Mouse (Mus musculus): ENCODE results near the gene Ddi2. TPM values are rescaled to one million over a fixed set of nuclear protein-coding genes. Genes with fewer than 3 reads are reported as not detected.

Gene Ddi2
- polyA plus RNA-seq, 1 experiment from 2014 or later = 27.3 TPM

- Histone ChIP-seq H3K36me3 (replicated peaks) (peaks cover 80% of the 10 kb centered on the region), H3K27me3 (ENCODE audit: poor library complexity, severe bottlenecking) (no peaks in the 10 kb centered on the region), H3K9me3 (no peaks in the 10 kb centered on the region), H3K4me3 (no peak overlapping the region), H3K4me1 (peaks cover 5% of the 10 kb centered on the region), H3K27ac (no peak overlapping the region)
- DNase-seq (ENCODE audit: extremely low spot score, low spot score) = no peak
- 92% methylated on average over 5 of the region's 5 CpGs for WGBS
Observed at GRCm38 (mm10) chr4:141713598-141714142, 9.5 kb downstream of the Ddi2 start.

- no peak for DNase-seq (ENCODE audit: extremely low spot score, low spot score)
- WGBS = 89% methylated on average over 1 of the region's 1 CpGs
- Histone ChIP-seq H3K27ac (no peak overlapping the region), H3K9me3 (no peaks in the 10 kb centered on the region), H3K36me3 (replicated peaks) (peaks cover 84% of the 10 kb centered on the region), H3K4me1 (peaks cover 5% of the 10 kb centered on the region), H3K27me3 (ENCODE audit: poor library complexity, severe bottlenecking) (no peaks in the 10 kb centered on the region), H3K4me3 (no peak overlapping the region)
Observed at GRCm38 (mm10) chr4:141711250-141711649, 12.0 kb downstream of the Ddi2 start.

- no peaks in the 10 kb centered on the region for H3K9me3 ChIP-seq
- no peak overlapping the region for H3K4me3 ChIP-seq
- H3K27me3 ChIP-seq (ENCODE audit: poor library complexity, severe bottlenecking) = no peaks in the 10 kb centered on the region
- H3K4me1 ChIP-seq = no peaks in the 10 kb centered on the region
- H3K36me3 ChIP-seq (replicated peaks) = peaks cover 100% of the 10 kb centered on the region
- no peak for DNase-seq (ENCODE audit: extremely low spot score, low spot score)
- H3K27ac ChIP-seq = no peak overlapping the region
- WGBS = 96% methylated on average over 2 of the region's 2 CpGs
Observed at GRCm38 (mm10) chr4:141708971-141709370, 14.2 kb downstream of the Ddi2 start.

- Histone ChIP-seq H3K4me3 (no peak overlapping the region), H3K9me3 (no peaks in the 10 kb centered on the region), H3K4me1 (no peaks in the 10 kb centered on the region), H3K36me3 (replicated peaks) (peaks cover 100% of the 10 kb centered on the region), H3K27me3 (ENCODE audit: poor library complexity, severe bottlenecking) (no peaks in the 10 kb centered on the region), H3K27ac (no peak overlapping the region)
- DNase-seq (ENCODE audit: extremely low spot score, low spot score) = no peak
- 95% methylated on average over 7 of the region's 7 CpGs for WGBS
Observed at GRCm38 (mm10) chr4:141708005-141708404, 15.2 kb downstream of the Ddi2 start.

GRCm38 (mm10) chr4:141705331-141705730 lies 17.9 kb downstream of the Ddi2 start:
- Histone ChIP-seq H3K27me3 (ENCODE audit: poor library complexity, severe bottlenecking) (no peaks in the 10 kb centered on the region), H3K27ac (no peak overlapping the region), H3K36me3 (replicated peaks) (peaks cover 100% of the 10 kb centered on the region), H3K9me3 (no peaks in the 10 kb centered on the region), H3K4me3 (no peak overlapping the region), H3K4me1 (no peaks in the 10 kb centered on the region)
- no peak for DNase-seq (ENCODE audit: extremely low spot score, low spot score)
- WGBS = 90% methylated on average over 4 of the region's 4 CpGs

- Histone ChIP-seq H3K4me3 (no peak overlapping the region), H3K36me3 (replicated peaks) (peaks cover 100% of the 10 kb centered on the region), H3K9me3 (no peaks in the 10 kb centered on the region), H3K27ac (no peak overlapping the region), H3K4me1 (no peaks in the 10 kb centered on the region), H3K27me3 (ENCODE audit: poor library complexity, severe bottlenecking) (no peaks in the 10 kb centered on the region)
- DNase-seq (ENCODE audit: extremely low spot score, low spot score) = no peak
- 96% methylated on average over 2 of the region's 2 CpGs for WGBS
Observed at GRCm38 (mm10) chr4:141704625-141705024, 18.6 kb downstream of the Ddi2 start.

- H3K27ac ChIP-seq = no peak overlapping the region
- no peaks in the 10 kb centered on the region for H3K4me1 ChIP-seq
- peaks cover 100% of the 10 kb centered on the region for H3K36me3 ChIP-seq (replicated peaks)
- WGBS = 98% methylated on average over 8 of the region's 8 CpGs
- no peak for DNase-seq (ENCODE audit: extremely low spot score, low spot score)
- no peak overlapping the region for H3K4me3 ChIP-seq
- H3K9me3 ChIP-seq = no peaks in the 10 kb centered on the region
- no peaks in the 10 kb centered on the region for H3K27me3 ChIP-seq (ENCODE audit: poor library complexity, severe bottlenecking)
Observed at GRCm38 (mm10) chr4:141694719-141695118, 28.5 kb downstream of the Ddi2 start.

GRCm38 (mm10) chr4:141688505-141688904 lies 34.7 kb downstream of the Ddi2 start:
- Histone ChIP-seq H3K4me1 (no peaks in the 10 kb centered on the region; the same call in 1 of the 2 replicates), H3K27ac (no peak overlapping the region), H3K27me3 (ENCODE audit: poor library complexity, severe bottlenecking) (no peaks in the 10 kb centered on the region), H3K4me3 (no peak overlapping the region), H3K36me3 (replicated peaks) (peaks cover 93% of the 10 kb centered on the region), H3K9me3 (no peaks in the 10 kb centered on the region)
- 97% methylated on average over 8 of the region's 8 CpGs for WGBS
- DNase-seq (ENCODE audit: extremely low spot score, low spot score) = no peak

- Histone ChIP-seq H3K4me3 (no peak overlapping the region), H3K4me1 (peaks cover 10% of the 10 kb centered on the region), H3K9me3 (no peaks in the 10 kb centered on the region), H3K27me3 (ENCODE audit: poor library complexity, severe bottlenecking) (no peaks in the 10 kb centered on the region), H3K27ac (no peak overlapping the region), H3K36me3 (replicated peaks) (peaks cover 90% of the 10 kb centered on the region)
- WGBS = 83% methylated on average over 8 of the region's 8 CpGs
- no peak for DNase-seq (ENCODE audit: extremely low spot score, low spot score)
Observed at GRCm38 (mm10) chr4:141686525-141686924, 36.7 kb downstream of the Ddi2 start.

- no peak for DNase-seq (ENCODE audit: extremely low spot score, low spot score)
- H3K4me1 ChIP-seq = peaks cover 10% of the 10 kb centered on the region
- 93% methylated on average over 3 of the region's 3 CpGs for WGBS
- no peak overlapping the region for H3K27ac ChIP-seq
- peaks cover 87% of the 10 kb centered on the region for H3K36me3 ChIP-seq (replicated peaks)
- H3K4me3 ChIP-seq = no peak overlapping the region
- H3K27me3 ChIP-seq (ENCODE audit: poor library complexity, severe bottlenecking) = no peaks in the 10 kb centered on the region
- no peaks in the 10 kb centered on the region for H3K9me3 ChIP-seq
Observed at GRCm38 (mm10) chr4:141686093-141686492, 37.1 kb downstream of the Ddi2 start.

- peaks cover 85% of the 10 kb centered on the region for H3K36me3 ChIP-seq (replicated peaks)
- 95% methylated on average over 6 of the region's 6 CpGs for WGBS
- H3K9me3 ChIP-seq = no peaks in the 10 kb centered on the region
- no peak within 1 kb of the TSS for H3K27ac ChIP-seq
- H3K4me1 ChIP-seq = peaks cover 16% of the 10 kb centered on the region
- no peaks in the 10 kb centered on the region for H3K27me3 ChIP-seq (ENCODE audit: poor library complexity, severe bottlenecking)
- DNase-seq (ENCODE audit: extremely low spot score, low spot score) = no peak
- no peak within 1 kb of the TSS for H3K4me3 ChIP-seq
Observed at GRCm38 (mm10) chr4:141685499-141685898, 37.7 kb downstream of the Ddi2 start, which contains the start of gene Rsc1a1. Gene Rsc1a1, minus strand, starts transcription at chr4:141685599.

GRCm38 (mm10) chr4:141682706-141683230 lies 40.5 kb downstream of the Ddi2 start:
- peaks cover 26% of the 10 kb centered on the region for H3K4me1 ChIP-seq
- H3K27me3 ChIP-seq (ENCODE audit: poor library complexity, severe bottlenecking) = no peaks in the 10 kb centered on the region
- no peak for DNase-seq (ENCODE audit: extremely low spot score, low spot score)
- H3K9me3 ChIP-seq = no peaks in the 10 kb centered on the region
- H3K36me3 ChIP-seq (replicated peaks) = peaks cover 63% of the 10 kb centered on the region
- H3K27ac ChIP-seq = 0 out of 2 replicates have a peak overlapping the region, but pooled peaks have one; percentile 36
- H3K4me3 ChIP-seq = no peak overlapping the region
- WGBS = 67% methylated on average over 12 of the region's 12 CpGs

- 73% methylated on average over 7 of the region's 7 CpGs for WGBS
- H3K27ac ChIP-seq = no peak overlapping the region
- peaks cover 57% of the 10 kb centered on the region for H3K36me3 ChIP-seq (replicated peaks)
- H3K27me3 ChIP-seq (ENCODE audit: poor library complexity, severe bottlenecking) = no peaks in the 10 kb centered on the region
- H3K4me1 ChIP-seq = peaks cover 26% of the 10 kb centered on the region
- H3K9me3 ChIP-seq = no peaks in the 10 kb centered on the region
- no peak overlapping the region for H3K4me3 ChIP-seq
- no peak for DNase-seq (ENCODE audit: extremely low spot score, low spot score)
Observed at GRCm38 (mm10) chr4:141681767-141682166, 41.5 kb downstream of the Ddi2 start.

Measured in forebrain, embryonic 10.5 days (tissue).